Mouse (Mus musculus): ENCODE data around the gene Olfr1446. TPM values are rescaled to one million over a fixed set of nuclear protein-coding genes. Genes with fewer than 3 reads are reported as not detected.

Olfr1446 gene
- not detected in 2 replicates for polyA plus RNA-seq (2015; fragmentation: Nextera tagmentation; extraction: Ambion mirVana)

DNA sequence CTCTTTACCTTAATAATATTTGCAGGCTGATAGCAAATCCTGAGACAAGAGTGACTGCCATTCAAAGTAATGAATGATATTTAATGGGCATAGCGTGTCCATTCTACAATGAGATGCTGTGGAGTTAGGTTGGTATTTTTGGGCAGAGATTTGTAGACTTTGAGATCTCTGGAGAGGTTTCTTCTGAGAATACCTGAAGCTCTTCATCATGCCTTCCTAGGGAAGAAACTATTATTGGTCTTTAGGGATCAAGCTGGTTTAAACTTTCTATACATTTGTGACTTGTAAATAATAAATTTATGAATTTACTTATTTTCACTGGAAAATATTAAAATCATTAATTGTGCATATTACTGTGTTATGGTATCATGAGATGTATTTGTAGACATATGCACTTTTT, at the start of gene Olfr1446:
TSS of gene Olfr1446 (minus strand) at position 101 of the 400 bp plus-strand sequence.
- no peak for ATAC-seq (ENCODE audit: low FRiP score, low read depth)
- no peaks in the 10 kb centered on the region for H3K36me3 ChIP-seq
- H3K4me3 ChIP-seq: no peak within 1 kb of the TSS
- no peaks in the 10 kb centered on the region for H3K4me1 ChIP-seq
- H3K9ac ChIP-seq: no peak within 1 kb of the TSS
- no peak within 1 kb of the TSS for H3K4me2 ChIP-seq (replicated peaks)
- 82% methylated on average over 1 of the region's 1 CpGs for WGBS
- no peak within 1 kb of the TSS for H3K27ac ChIP-seq
- no peaks in the 10 kb centered on the region for H3K27me3 ChIP-seq
- H3K9me3 ChIP-seq: no peaks in the 10 kb centered on the region

DNA sequence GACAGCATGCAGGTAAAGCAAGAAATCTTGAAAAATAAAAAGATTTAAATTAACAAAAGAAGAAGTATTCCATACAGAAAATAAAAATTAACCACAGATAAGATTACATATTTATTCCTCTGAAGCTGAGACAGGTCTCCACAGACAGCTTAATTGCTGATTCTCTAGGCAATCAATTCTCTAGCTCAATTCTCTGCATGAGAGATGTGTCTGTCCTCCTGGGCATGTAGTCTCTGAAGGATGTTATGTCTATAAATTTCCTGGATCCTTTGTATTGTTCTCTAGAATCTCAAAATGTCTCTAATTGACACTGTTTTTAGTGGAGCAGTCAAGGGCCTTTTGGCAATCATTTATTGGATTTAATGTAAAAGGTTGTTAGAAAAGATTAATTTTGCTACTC, 37.2 kb upstream of the Olfr1446 start, which contains the start of gene Olfr1449:
TSS of gene Olfr1449 (plus strand) at position 301 of the 400 bp plus-strand sequence.
- ATAC-seq (ENCODE audit: low FRiP score, low read depth): no peak
- H3K36me3 ChIP-seq: no peaks in the 10 kb centered on the region
- H3K4me3 ChIP-seq: no peak within 1 kb of the TSS

GRCm38 (mm10) chr19:12924319-12924718, 31.0 kb upstream of the Olfr1446 start, which contains the start of gene Olfr1448:
Olfr1448 (minus strand) TSS chr19:12924419.
- Histone ChIP-seq H3K4me3 (no peak within 1 kb of the TSS), H3K27me3 (no peaks in the 10 kb centered on the region), H3K27ac (no peak within 1 kb of the TSS), H3K4me2 (replicated peaks) (no peak within 1 kb of the TSS), H3K9me3 (peaks cover 5% of the 10 kb centered on the region; the same call in 1 of the 2 replicates), H3K4me1 (no peaks in the 10 kb centered on the region), H3K9ac (no peak within 1 kb of the TSS), H3K36me3 (no peaks in the 10 kb centered on the region)
- WGBS: 50% methylated on average over 1 of the region's 1 CpGs
- no peak for ATAC-seq (ENCODE audit: low FRiP score, low read depth)

More for the DNA sequence above, 37.2 kb upstream of the Olfr1446 start, which contains the start of gene Olfr1449:
- Histone ChIP-seq H3K4me1 (no peaks in the 10 kb centered on the region), H3K9me3 (0 out of 2 replicates have a peak, but pooled peaks cover 4% of the 10 kb centered on the region), H3K27ac (no peak within 1 kb of the TSS), H3K27me3 (no peaks in the 10 kb centered on the region), H3K4me2 (replicated peaks) (no peak within 1 kb of the TSS), H3K9ac (no peak within 1 kb of the TSS)

GRCm38 (mm10) chr19:12903643-12904042, 10.3 kb upstream of the Olfr1446 start, which contains the start of gene Olfr1447:
Olfr1447 (minus strand) TSS chr19:12903743.
- Histone ChIP-seq H3K9me3 (peaks cover 5% of the 10 kb centered on the region; the same call in 1 of the 2 replicates), H3K4me1 (no peaks in the 10 kb centered on the region), H3K9ac (no peak within 1 kb of the TSS), H3K27me3 (no peaks in the 10 kb centered on the region), H3K4me3 (no peak within 1 kb of the TSS), H3K4me2 (replicated peaks) (no peak within 1 kb of the TSS), H3K36me3 (no peaks in the 10 kb centered on the region), H3K27ac (no peak within 1 kb of the TSS)
- 86% methylated on average over 1 of the region's 1 CpGs for WGBS
- no peak for ATAC-seq (ENCODE audit: low FRiP score, low read depth)

DNA sequence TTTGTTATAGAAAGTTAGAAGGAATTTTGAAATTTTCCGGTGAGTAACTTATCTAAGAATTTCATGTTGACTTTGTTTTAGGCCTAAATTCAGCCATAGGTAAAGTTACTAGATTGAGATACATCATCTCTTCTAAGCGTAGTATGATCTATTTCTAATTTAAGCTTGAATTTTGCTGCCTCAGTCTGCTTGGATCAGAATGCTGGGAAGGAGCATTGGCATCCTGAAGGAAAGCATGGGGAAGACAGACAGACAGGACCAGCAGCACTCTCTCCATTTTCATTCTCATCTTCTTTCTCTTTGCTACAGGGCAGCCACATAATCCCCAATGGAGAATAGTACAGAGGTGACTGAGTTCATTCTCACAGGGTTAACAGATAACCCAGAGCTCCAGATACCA, 9.8 kb downstream of the Olfr1446 start, which contains the start of gene Olfr1445:
TSS of gene Olfr1445 (plus strand) at position 301 of the 400 bp plus-strand sequence.
- H3K9me3 ChIP-seq: 0 out of 2 replicates have a peak, but pooled peaks cover 5% of the 10 kb centered on the region
- H3K4me1 ChIP-seq: no peaks in the 10 kb centered on the region
- no peak within 1 kb of the TSS for H3K27ac ChIP-seq
- 84% methylated on average over 2 of the region's 2 CpGs for WGBS
- no peak for ATAC-seq (ENCODE audit: low FRiP score, low read depth)
- no peak within 1 kb of the TSS for H3K9ac ChIP-seq
- no peak within 1 kb of the TSS for H3K4me2 ChIP-seq (replicated peaks)
- H3K36me3 ChIP-seq: no peaks in the 10 kb centered on the region
- H3K4me3 ChIP-seq: no peak within 1 kb of the TSS
- H3K27me3 ChIP-seq: no peaks in the 10 kb centered on the region

- no peak for ATAC-seq (ENCODE audit: low FRiP score, low read depth)
- 48% methylated on average over 1 of the region's 1 CpGs for WGBS
- no peaks in the 10 kb centered on the region for H3K4me1 ChIP-seq
These were observed 36.3 kb downstream of the Olfr1446 start, which contains the start of gene Olfr1444 for GRCm38 (mm10) chr19:12856983-12857382. Olfr1444 (plus strand) TSS chr19:12857283.

DNA sequence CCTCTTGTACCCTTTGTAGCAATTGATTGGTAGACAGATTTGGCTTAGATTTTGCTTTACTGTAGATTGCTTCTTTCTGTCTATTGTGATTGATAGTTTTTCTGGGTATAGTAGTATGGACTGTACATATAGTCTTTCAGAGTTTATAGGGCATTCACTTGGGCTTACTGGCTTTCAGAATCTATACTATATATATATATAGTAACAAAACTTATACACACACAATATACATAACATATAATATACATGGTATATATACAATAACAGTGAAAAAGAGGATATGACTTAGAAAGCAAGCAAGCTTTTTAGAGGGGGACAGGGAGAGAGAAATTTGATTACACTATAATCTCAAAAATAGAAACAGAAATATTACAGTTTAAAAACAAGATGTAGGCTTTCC, 46.9 kb downstream of the Olfr1446 start, which contains the start of gene Gm5244:
TSS of gene Gm5244 (plus strand) at position 301 of the 400 bp plus-strand sequence.
- no peaks in the 10 kb centered on the region for H3K4me1 ChIP-seq
- no peaks in the 10 kb centered on the region for H3K9me3 ChIP-seq
- H3K27ac ChIP-seq: no peak within 1 kb of the TSS
- H3K4me3 ChIP-seq: no peak within 1 kb of the TSS
- H3K9ac ChIP-seq: no peak within 1 kb of the TSS
- no peaks in the 10 kb centered on the region for H3K27me3 ChIP-seq
- no peaks in the 10 kb centered on the region for H3K36me3 ChIP-seq
- ATAC-seq (ENCODE audit: low FRiP score, low read depth): no peak
- no peak within 1 kb of the TSS for H3K4me2 ChIP-seq (replicated peaks)

More at GRCm38 (mm10) chr19:12856983-12857382, 36.3 kb downstream of the Olfr1446 start, which contains the start of gene Olfr1444:
- no peaks in the 10 kb centered on the region for H3K36me3 ChIP-seq
- no peaks in the 10 kb centered on the region for H3K9me3 ChIP-seq
- no peak within 1 kb of the TSS for H3K27ac ChIP-seq
- H3K4me3 ChIP-seq: no peak within 1 kb of the TSS
- H3K4me2 ChIP-seq (replicated peaks): no peak within 1 kb of the TSS
- H3K9ac ChIP-seq: no peak within 1 kb of the TSS
- H3K27me3 ChIP-seq: no peaks in the 10 kb centered on the region

DNA sequence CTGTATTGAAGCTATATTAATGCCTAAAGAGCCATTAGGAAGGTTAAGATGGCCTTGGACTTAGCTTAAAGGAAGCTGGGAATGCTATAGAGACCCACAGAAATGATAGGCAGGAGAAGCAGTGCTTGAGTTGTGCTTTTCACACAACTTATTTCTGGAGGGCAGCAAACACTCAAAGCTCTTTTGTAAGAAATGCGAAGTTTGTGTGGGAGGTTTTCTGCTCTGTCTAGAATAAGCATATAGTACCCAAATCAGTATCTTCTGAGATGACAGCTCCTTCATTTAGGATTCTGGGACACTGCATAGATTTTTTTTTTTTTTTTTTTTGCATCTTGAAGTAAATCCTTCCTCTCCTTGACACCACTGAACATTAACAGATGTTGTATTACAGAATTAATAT, 54.8 kb downstream of the Olfr1446 start:
- no peak for ATAC-seq (ENCODE audit: low FRiP score, low read depth)
- Histone ChIP-seq H3K4me2 (replicated peaks) (no peak overlapping the region), H3K4me3 (no peak overlapping the region), H3K27ac (no peak overlapping the region), H3K9ac (no peak overlapping the region), H3K9me3 (no peaks in the 10 kb centered on the region), H3K4me1 (no peaks in the 10 kb centered on the region), H3K27me3 (no peaks in the 10 kb centered on the region), H3K36me3 (no peaks in the 10 kb centered on the region)
- WGBS: 82% methylated on average over 1 of the region's 1 CpGs

Other genes with a start within 250 kb of the Olfr1446 start
- not detected in 2 replicates for gene Olfr1442, start 223.1 kb downstream of the Olfr1446 start, polyA plus RNA-seq (2015; fragmentation: Nextera tagmentation; extraction: Ambion mirVana)
- not detected in 2 replicates for gene Olfr1443, start 215.4 kb downstream of the Olfr1446 start, polyA plus RNA-seq (2015; fragmentation: Nextera tagmentation; extraction: Ambion mirVana)
- gene Keg1, start 197.7 kb downstream of the Olfr1446 start, polyA plus RNA-seq (2015; fragmentation: Nextera tagmentation; extraction: Ambion mirVana): not detected in 2 replicates
- 1.0 and 1.5 TPM in 2 replicates for gene Cntf, start 127.9 kb downstream of the Olfr1446 start, polyA plus RNA-seq (2015; fragmentation: Nextera tagmentation; extraction: Ambion mirVana)
- 13.5 and 13.8 TPM in 2 replicates for gene Zfp91, start 97.4 kb downstream of the Olfr1446 start, polyA plus RNA-seq (2015; fragmentation: Nextera tagmentation; extraction: Ambion mirVana)
- gene Lpxn, start 97.3 kb downstream of the Olfr1446 start, polyA plus RNA-seq (2015; fragmentation: Nextera tagmentation; extraction: Ambion mirVana): 1.3 and 1.7 TPM in 2 replicates
- not detected in 2 replicates for gene Gm5244, start 46.8 kb downstream of the Olfr1446 start, polyA plus RNA-seq (2015; fragmentation: Nextera tagmentation; extraction: Ambion mirVana)
- gene Olfr1444, start 36.2 kb downstream of the Olfr1446 start, polyA plus RNA-seq (2015; fragmentation: Nextera tagmentation; extraction: Ambion mirVana): not detected in 2 replicates
- not detected in 2 replicates for gene Olfr1445, start 9.7 kb downstream of the Olfr1446 start, polyA plus RNA-seq (2015; fragmentation: Nextera tagmentation; extraction: Ambion mirVana)
- not detected in 2 replicates for gene Olfr1447, start 10.2 kb upstream of the Olfr1446 start, polyA plus RNA-seq (2015; fragmentation: Nextera tagmentation; extraction: Ambion mirVana)
- not detected in 2 replicates for gene Olfr1448, start 30.9 kb upstream of the Olfr1446 start, polyA plus RNA-seq (2015; fragmentation: Nextera tagmentation; extraction: Ambion mirVana)
- not detected in 2 replicates for gene Olfr1449, start 37.3 kb upstream of the Olfr1446 start, polyA plus RNA-seq (2015; fragmentation: Nextera tagmentation; extraction: Ambion mirVana)
- not detected in 2 replicates for gene Olfr1450, start 56.7 kb upstream of the Olfr1446 start, polyA plus RNA-seq (2015; fragmentation: Nextera tagmentation; extraction: Ambion mirVana)
- gene Olfr1451, start 101.5 kb upstream of the Olfr1446 start, polyA plus RNA-seq (2015; fragmentation: Nextera tagmentation; extraction: Ambion mirVana): not detected in 2 replicates
- not detected in 2 replicates for gene Olfr1453, start 134.8 kb upstream of the Olfr1446 start, polyA plus RNA-seq (2015; fragmentation: Nextera tagmentation; extraction: Ambion mirVana)
- gene Olfr1454, start 167.1 kb upstream of the Olfr1446 start, polyA plus RNA-seq (2015; fragmentation: Nextera tagmentation; extraction: Ambion mirVana): not detected in 2 replicates
- gene Olfr1457, start 204.4 kb upstream of the Olfr1446 start, polyA plus RNA-seq (2015; fragmentation: Nextera tagmentation; extraction: Ambion mirVana): not detected in 2 replicates
- gene Olfr1458, start 213.3 kb upstream of the Olfr1446 start, polyA plus RNA-seq (2015; fragmentation: Nextera tagmentation; extraction: Ambion mirVana): not detected in 2 replicates

All from limb, embryonic 13.5 days (tissue).